Mouse (Mus musculus) naive thymus-derived CD4-positive, alpha-beta T cell, adult 2 months (primary cell): Measurements from ENCODE around the gene Txnrd2.
A peak's percentile ranks its signal among the peaks of the same experiment; 100 is the strongest.

Experiments
- DNase-seq: peaks from one replicate; pipeline ENCODE4 v3.0.0-alpha.2; 2011; ENCODE audit warnings: low read depth

The Txnrd2 gene

GRCm38 (mm10) chr16:18484794-18485435 is 58.7 kb downstream of the Txnrd2 start:
- DNase-seq: no peak

GRCm38 (mm10) chr16:18486126-18486525 is 59.9 kb downstream of the Txnrd2 start:
- DNase-seq: no peak

- DNase-seq: no peak
These were observed 64.1 kb downstream of the Txnrd2 start for GRCm38 (mm10) chr16:18490281-18490680.

- DNase-seq: no peak
These were observed 64.7 kb downstream of the Txnrd2 start for GRCm38 (mm10) chr16:18490894-18491293.

GRCm38 (mm10) chr16:18497865-18498515 is 71.8 kb downstream of the Txnrd2 start:
- no peak for DNase-seq

- DNase-seq: peak; percentile 97
These were observed 72.4 kb downstream of the Txnrd2 start, which contains the start of the genes Gnb1l and Rtl10 for GRCm38 (mm10) chr16:18498558-18498990. Gnb1l (plus strand) TSS chr16:18498713. Rtl10 (plus strand) TSS chr16:18498901.

- DNase-seq: no peak
These were observed 72.8 kb downstream of the Txnrd2 start for GRCm38 (mm10) chr16:18498996-18499395.

- DNase-seq: no peak
These were observed 75.3 kb downstream of the Txnrd2 start for GRCm38 (mm10) chr16:18501531-18501930.

GRCm38 (mm10) chr16:18503566-18504342 is 77.6 kb downstream of the Txnrd2 start:
- DNase-seq: peak; percentile 72

- no peak for DNase-seq
These were observed 80.5 kb downstream of the Txnrd2 start for GRCm38 (mm10) chr16:18506524-18507199.

- DNase-seq: no peak
These were observed 81.0 kb downstream of the Txnrd2 start for GRCm38 (mm10) chr16:18507200-18507549.

- DNase-seq: no peak
These were observed 85.6 kb downstream of the Txnrd2 start for GRCm38 (mm10) chr16:18511741-18512140.

- DNase-seq: no peak
These were observed 87.3 kb downstream of the Txnrd2 start for GRCm38 (mm10) chr16:18513508-18513907.

GRCm38 (mm10) chr16:18518091-18518490 is 91.9 kb downstream of the Txnrd2 start:
- DNase-seq: peak; percentile 16

GRCm38 (mm10) chr16:18523563-18524245 is 97.5 kb downstream of the Txnrd2 start:
- DNase-seq: no peak

GRCm38 (mm10) chr16:18528656-18529055 is 102.5 kb downstream of the Txnrd2 start:
- no peak for DNase-seq
